Mouse (Mus musculus): ENCODE measurements around the gene Opa3. TPM values are rescaled to one million over a fixed set of nuclear protein-coding genes. Genes with fewer than 3 reads are reported as not detected.

The Opa3 gene
- total and polyA plus RNA-seq, 3 experiments: 9.4 to 21.2 (median 11.9) TPM

GRCm38 (mm10) chr7:19301461-19302263, 73.5 kb downstream of the Opa3 start:
- peaks cover 2 to 25% of the 10 kb centered on the region in 2 experiments; a peak in 3 of 4 replicates for H3K4me1 ChIP-seq (ENCODE audit: control insufficient read depth in 1 of 2, insufficient read depth in 2 of 2)
- H3K27me3 ChIP-seq (replicated peaks): peaks cover 49% of the 10 kb centered on the region
- in situ Hi-C loops (cut with MboI; ENCODE audit: low pct_ligation_motif_present, low pct_unique_long_range_greater_than_20kb, low sequenced_read_pairs): no loop called here
- dilution Hi-C loops (cut with MboI; ENCODE audit: extremely low pct_ligation_motif_present, extremely low pct_unique_long_range_greater_than_20kb, low sequenced_read_pairs): no loop called here
- no peak overlapping the region for H3K27ac ChIP-seq (ENCODE audit: insufficient read depth, low read depth)
- no peaks in the 10 kb centered on the region for H3K79me2 ChIP-seq (replicated peaks; ENCODE audit: control insufficient read depth, extremely low read depth, insufficient read depth, poor library complexity, severe bottlenecking)
- TF ChIP-seq JUND (conservative IDR thresholded peaks at IDR 0.05; ENCODE audit: low read depth, low read length) (no peak), ELF1 (IDR thresholded peaks at IDR 0.05; ENCODE audit: low read depth, low read length) (no peak), HCFC1 (IDR thresholded peaks at IDR 0.05; ENCODE audit: low read depth, low read length) (no peak), SMC3 (IDR thresholded peaks at IDR 0.05; ENCODE audit: low read depth, low read length) (no peak), CHD1 (IDR thresholded peaks at IDR 0.05; ENCODE audit: low read depth, low read length) (no peak), ZMIZ1 (IDR thresholded peaks at IDR 0.05; ENCODE audit: low read depth, low read length) (no peak), MXI1 (IDR thresholded peaks at IDR 0.05; ENCODE audit: low read depth, low read length) (no peak), UBTF (IDR thresholded peaks at IDR 0.05; ENCODE audit: low read depth, low read length) (no peak), NELFE (IDR thresholded peaks at IDR 0.05; ENCODE audit: low read depth, low read length) (no peak), EP300 (IDR thresholded peaks at IDR 0.05; ENCODE audit: low read length) (no peak), JUN (IDR thresholded peaks at IDR 0.05; ENCODE audit: insufficient read depth, low read depth, low read length) (no peak), MAFK (IDR thresholded peaks at IDR 0.05; ENCODE audit: insufficient replicate concordance, low read length) (no peak), MAX (IDR thresholded peaks at IDR 0.05; ENCODE audit: low read length) (no peak), PAX5 (IDR thresholded peaks at IDR 0.05; ENCODE audit: low read length) (no peak), NRF1 (IDR thresholded peaks at IDR 0.05; ENCODE audit: low read depth, low read length) (no peak), MYC (IDR thresholded peaks at IDR 0.05; ENCODE audit: low read depth, low read length) (no peak), CTCF (conservative IDR thresholded peaks at IDR 0.05 in 1 of 2, IDR thresholded peaks at IDR 0.05 in 1 of 2; ENCODE audit: low read depth in 2 of 2, low read length in 2 of 2) (no peak), BHLHE40 (IDR thresholded peaks at IDR 0.05; ENCODE audit: low read depth, low read length) (no peak), RCOR1 (conservative IDR thresholded peaks at IDR 0.05; ENCODE audit: low read depth, low read length) (no peak), TBP (conservative IDR thresholded peaks at IDR 0.05; ENCODE audit: low read depth, low read length) (no peak)
- H3K36me3 ChIP-seq (replicated peaks in 1 of 2; ENCODE audit: control insufficient read depth in 1 of 2, insufficient read depth in 1 of 2, low read length in 1 of 2): no peaks in the 10 kb centered on the region
- no peak overlapping the region for H3K9ac ChIP-seq (ENCODE audit: insufficient read depth, low read depth)
- no peak for DNase-seq (ENCODE audit: extremely low read depth)
- H3K4me3 ChIP-seq (replicated peaks in 1 of 3; ENCODE audit: low read depth in 2 of 3, low read length in 2 of 3, poor library complexity in 1 of 3): no peak overlapping the region
- H3K9me3 ChIP-seq (replicated peaks; ENCODE audit: low read length): peaks cover 3% of the 10 kb centered on the region
- H3K4me2 ChIP-seq (ENCODE audit: insufficient read depth, low read depth, poor library complexity, severe bottlenecking): peak overlapping the region; percentile 44
